Mouse (Mus musculus) frontal cortex, postnatal 36 days (tissue): Measurements from ENCODE around the gene Arhgef12.
A peak's percentile ranks its signal among the peaks of the same experiment; 100 is the strongest.

Experiments used
- DNase-seq, 2 experiments: peaks; one replicate each; pipeline ENCODE4 v3.0.0; 2022; ENCODE audit warnings: low spot score in 2 of 2

Arhgef12 gene

GRCm38 (mm10) chr9:42920190-42920589 is 186.8 kb downstream of the Arhgef12 start:
- no peak for DNase-seq

DNA sequence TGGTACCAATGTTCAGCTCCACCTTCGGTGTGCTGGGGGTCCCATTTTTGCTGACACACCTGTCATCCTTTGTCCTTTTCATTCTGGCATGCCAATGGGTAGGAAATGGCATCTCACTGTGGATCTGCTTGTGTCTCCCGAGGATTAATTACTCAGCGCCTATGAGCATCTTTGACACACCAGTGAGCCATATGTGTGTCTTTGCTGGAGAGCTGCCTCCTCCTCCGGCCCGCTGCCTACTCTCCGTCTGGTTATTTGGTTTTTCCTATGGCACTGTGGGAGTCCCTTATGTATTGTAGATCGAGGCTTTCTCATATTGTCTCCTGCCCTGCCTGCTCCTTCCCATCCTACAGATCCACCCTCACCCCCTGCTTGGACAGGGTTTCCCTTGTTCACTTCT is 189.1 kb downstream of the Arhgef12 start:
- peak; percentile 61 to 72 for DNase-seq
